Mouse (Mus musculus) R1 (cell line): ENCODE measurements around the gene Mrtfa.
A peak's percentile ranks its signal among the peaks of the same experiment; 100 is the strongest.

Experiments used
- DNase-seq: peaks from one replicate; pipeline ENCODE4 v3.0.0-alpha.2; 2018; ENCODE audit warnings: low read depth, low spot score

Gene Mrtfa

GRCm38 (mm10) chr15:81156453-81156852 is 34.1 kb downstream of the Mrtfa start:
- no peak for DNase-seq

DNA sequence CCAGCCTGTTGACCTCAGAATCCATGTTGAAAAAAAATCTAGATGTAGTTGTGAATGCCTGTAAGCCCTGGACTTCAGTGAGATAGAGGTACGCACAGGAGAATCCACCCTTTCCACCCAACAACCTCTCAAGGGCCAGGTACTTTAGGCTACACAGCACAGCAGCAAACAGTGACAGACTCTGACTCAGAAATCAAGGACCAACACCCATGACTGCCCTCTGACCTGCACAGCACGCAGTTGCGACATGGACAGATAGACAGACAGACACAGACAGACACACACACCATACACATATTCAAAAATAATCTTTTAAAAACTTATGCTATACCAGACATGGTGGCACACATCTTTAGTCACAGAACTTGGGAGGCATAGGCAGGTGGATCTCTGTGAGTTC is 34.7 kb downstream of the Mrtfa start:
- no peak for DNase-seq

DNA sequence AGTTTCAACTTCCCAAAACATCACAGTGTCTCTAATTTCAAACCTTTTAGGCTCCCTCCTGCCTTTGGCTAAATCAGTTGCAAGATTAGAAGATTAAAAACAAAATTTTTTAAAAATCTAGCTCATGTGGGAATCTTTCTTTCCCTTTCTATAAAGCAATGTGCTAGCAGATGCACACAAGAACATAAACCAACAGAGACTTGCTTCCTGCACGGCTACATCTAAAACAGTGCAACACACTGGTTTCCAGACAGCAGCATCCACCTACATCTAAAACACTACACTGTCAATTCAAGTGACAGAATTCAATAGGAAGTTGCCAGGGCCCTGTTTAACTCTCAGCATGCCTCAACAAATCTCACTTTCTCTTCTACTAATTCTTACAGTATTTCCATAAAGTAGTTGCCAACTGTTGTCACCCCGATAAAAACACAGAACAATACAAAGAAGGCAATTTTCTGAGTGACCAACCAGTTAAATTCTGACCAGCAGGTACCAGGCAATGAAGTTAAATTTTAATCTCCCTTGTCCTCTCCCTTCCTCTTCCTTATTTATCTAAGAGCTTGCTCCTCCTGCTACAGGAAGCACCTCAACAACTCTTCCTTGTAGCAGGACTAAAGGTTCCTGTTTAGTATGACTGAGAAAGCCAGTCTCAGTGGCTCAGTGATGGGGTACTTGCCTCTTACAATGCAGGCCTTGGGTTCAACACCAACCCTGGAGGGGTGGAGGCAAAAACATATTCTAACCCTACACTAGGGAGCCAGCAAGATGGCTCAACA is 35.5 kb downstream of the Mrtfa start:
- no peak for DNase-seq

DNA sequence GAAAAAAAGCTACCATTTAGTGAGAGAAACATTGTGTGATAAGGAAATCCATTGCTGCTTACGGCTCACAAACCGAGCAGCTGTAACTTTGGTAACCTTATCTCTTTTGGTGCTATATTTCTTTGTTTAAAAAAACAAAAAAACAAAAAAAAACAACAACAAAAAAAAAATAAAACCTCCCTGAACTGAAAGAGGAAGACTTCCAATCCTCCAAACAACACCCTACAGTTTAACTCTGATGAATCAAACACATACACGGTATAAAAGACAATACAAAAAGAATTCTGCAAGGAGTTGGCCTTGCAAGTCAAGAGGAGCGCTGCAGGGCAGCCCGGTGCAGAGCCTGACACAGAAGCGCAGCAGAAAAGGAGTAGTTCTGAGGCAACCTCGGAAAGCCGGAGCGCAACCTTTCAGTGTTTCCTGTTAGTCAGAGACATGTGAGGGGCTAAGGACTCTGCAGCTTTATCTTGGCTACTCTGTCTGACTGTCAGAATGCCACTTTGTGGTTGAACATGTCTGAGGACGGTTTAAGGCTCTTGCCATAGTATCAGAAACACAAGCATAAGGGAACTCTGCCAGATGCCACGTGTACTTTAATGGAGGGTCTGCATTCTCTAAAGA is 48.5 kb downstream of the Mrtfa start:
- DNase-seq: no peak

DNA sequence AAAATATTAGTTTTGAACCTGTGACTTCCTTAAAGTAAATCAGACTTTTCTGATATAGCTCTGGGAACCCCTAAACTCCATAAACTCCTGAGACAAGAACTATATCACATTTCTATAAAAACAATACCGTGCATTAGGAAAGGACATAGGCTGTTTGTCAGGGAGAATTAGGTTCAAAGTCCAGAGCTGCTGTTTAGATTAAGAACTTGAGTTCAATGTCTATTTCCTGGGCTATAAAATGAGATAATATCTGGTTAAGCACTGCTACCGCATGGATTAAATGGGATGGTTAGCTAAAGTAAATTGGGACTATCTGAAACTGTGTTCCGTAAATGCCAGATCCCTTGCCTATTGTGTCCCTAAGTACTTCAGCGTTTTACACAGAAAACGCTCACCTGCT is 50.6 kb downstream of the Mrtfa start:
- DNase-seq: no peak

GRCm38 (mm10) chr15:81137298-81137697 is 53.3 kb downstream of the Mrtfa start:
- DNase-seq: peak; percentile 70

DNA sequence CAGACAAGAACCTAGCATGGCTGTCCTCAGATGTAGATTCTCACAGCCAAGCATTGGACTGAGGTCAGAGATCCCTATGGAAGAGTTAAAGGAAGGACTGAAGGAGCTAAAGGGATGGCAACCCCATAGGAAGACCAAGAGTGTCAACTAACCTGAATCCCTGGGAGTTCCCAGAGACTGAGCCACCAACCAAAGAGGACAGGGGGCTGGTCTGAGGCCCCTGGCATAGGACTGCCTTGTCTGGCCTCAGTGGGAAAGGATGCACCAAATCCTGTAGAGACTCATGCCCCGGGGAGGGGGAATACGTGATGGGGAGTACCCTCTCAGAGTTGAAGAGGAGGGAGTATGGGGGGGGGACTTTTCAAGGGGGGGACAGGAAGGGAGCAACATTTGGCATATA is 56.8 kb downstream of the Mrtfa start:
- DNase-seq: no peak

GRCm38 (mm10) chr15:81131152-81131551 is 59.4 kb downstream of the Mrtfa start:
- DNase-seq: no peak

DNA sequence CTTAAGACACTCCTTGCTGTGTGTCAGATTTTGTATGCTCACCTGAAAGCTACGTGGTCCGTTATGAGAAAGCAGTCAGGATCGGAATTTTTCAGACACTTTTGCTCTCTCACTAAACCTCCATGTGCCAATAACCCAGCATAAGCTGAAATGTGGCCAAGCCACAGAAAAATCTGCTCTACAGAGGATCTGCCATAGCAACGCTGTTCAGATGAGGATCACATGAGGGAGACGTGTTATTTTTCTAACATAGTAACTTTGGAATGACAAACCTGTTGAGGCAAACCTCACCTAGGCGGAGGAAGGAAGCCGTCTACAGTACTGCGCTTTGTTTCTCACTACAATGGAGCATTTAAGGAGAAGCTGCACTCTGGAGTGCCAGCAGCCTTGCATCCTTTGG is 60.6 kb downstream of the Mrtfa start:
- DNase-seq: no peak

DNA sequence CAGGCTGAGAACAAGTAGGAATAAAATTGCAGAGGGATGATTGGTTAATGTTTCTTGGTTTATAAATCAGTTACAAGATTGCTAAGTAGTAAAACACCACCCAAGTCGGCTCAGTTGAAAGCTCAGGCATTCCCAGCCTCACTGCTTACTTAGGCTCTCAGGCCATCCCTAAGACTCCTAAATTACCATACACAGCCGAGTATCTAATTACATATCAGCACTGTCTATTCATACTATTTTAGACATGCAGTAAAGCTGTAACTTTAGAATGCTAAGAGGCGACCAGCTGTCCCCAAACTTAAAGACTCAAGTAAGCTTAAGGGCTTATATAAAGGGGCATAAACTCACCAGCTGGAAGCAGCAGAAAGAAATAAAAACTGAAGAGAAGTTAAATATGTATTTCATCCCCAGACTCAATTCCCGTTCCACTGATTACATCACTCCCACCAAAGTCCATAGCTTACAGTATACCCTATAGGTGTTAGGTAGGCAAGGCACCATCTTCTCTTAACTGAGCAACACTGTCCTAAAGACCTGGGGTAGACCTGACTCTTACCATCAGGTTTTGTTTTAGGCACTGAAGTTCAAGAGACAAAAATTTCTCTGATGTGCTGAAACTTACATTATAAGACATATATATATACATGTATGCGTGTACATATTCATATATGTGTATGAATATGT is 62.3 kb downstream of the Mrtfa start:
- DNase-seq: no peak

DNA sequence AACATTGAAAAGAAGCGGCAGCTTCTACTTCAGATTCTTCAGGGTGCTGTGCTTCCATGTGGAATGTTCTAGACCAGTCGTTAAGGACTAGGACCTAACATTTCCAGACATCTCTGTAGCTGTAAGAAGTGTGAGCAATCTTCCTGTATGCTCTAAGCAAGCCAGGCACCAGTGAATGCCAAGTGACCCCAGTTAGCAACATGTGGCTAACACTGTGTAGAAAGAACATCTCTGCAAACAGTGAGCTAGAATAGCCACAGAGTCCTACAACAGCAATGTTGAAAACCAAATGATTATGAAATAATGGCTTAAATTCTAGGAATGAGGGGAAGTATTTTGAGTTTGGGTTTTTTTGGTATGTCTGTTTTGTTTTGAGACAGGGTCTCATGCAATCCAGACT is 66.3 kb downstream of the Mrtfa start:
- no peak for DNase-seq

DNA sequence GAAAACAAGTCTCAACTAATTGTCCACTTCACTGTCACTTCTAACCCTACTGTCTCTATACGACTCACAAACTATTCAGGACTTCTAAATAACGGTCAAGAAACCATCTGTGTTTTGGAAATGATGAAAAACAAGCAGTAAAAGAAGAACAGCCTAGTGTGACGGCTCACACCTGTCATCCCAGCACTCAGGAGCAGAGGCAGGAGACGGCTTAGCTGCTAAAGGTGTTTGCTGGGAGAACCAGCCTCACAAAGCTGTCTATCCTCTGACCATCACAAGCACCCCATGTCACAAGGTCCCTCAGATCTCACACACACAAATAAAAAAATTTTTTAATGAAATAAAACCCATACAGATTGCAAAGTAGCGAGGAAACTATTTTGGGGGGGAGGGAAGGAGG is 67.4 kb downstream of the Mrtfa start:
- no peak for DNase-seq

DNA sequence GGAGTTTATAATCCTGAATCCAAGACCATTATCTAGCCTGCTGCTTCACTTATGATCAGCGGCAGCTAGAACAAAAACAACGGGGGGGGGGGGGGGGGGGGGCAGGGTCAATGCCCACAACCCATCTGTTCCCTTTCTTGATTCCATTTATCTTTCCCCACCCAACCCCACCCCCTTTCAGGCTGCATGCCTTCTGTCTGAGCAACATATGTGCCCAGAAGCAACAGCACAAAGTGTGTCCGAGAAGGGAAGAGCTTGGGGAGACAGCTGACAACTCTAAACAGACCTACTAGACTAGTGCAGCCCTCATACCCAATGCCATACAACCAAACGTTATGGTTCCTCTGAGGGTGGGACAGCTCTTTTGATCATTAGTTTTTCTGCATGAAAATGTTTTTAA is 68.0 kb downstream of the Mrtfa start:
- DNase-seq: no peak

GRCm38 (mm10) chr15:81122078-81122477 is 68.5 kb downstream of the Mrtfa start:
- DNase-seq: no peak

- no peak for DNase-seq
Observed at GRCm38 (mm10) chr15:81120946-81121345, 69.6 kb downstream of the Mrtfa start.

- DNase-seq: no peak
Observed at GRCm38 (mm10) chr15:81120140-81120539, 70.4 kb downstream of the Mrtfa start.

DNA sequence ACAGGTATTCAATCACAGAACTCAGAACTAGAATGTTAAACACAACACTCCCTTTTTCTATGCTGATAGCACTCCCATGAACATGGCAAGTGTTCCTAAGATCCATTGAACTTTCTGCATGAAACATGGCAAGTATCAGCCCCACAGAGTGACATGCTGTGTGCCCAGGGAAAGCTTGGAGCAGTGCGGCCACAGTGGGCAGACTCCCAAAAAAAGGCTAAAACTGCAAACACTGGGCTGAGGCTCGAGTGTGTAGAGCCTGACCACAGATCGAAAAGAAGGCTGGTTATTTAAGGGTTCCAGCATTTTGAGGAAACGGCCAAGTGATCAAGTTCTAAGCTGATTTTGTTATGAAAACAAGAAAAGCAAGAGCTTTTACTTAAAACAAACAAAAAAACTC is 72.3 kb downstream of the Mrtfa start:
- DNase-seq: no peak

DNA sequence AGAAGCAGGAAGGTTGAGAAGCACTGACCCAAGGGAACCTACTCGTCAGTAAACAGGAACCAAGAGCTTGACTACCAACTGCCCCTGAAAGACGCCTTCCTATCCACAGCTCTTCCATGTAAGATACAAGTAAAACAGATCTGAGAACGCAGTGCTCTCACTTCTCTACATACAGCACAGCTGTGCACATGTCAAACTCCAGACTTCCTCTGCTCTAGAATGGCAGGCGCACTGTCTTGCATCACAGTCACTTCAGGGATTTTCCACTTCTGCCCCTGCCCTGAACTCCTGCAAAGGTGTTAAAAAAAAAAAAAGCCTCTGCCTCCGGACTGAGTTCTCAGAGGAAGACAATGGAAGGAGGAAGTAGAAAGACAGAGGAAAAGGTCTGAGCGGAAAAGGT is 78.0 kb downstream of the Mrtfa start:
- DNase-seq: no peak

DNA sequence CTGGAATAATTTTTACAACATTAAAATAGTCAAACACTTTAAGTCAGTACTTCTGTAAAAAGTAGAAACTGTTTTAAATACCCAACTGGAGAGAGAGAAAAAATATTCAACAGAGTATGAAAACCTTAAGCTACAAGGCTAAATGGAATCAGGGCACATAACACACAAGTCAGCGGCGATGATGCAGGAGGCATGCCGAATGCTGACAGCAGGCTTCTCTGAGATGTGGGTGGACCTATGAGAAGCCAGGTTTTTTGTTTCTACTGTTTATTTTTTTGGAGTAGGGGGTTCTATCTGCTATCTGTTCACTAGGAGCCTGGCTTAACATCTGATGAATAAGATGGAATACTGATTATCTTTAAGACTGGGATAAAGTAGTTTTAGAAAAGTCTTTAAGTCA is 80.2 kb downstream of the Mrtfa start:
- no peak for DNase-seq

GRCm38 (mm10) chr15:81105962-81106361 is 84.6 kb downstream of the Mrtfa start:
- DNase-seq: no peak

GRCm38 (mm10) chr15:81104585-81105259 is 85.8 kb downstream of the Mrtfa start:
- peak; percentile 75 for DNase-seq

DNA sequence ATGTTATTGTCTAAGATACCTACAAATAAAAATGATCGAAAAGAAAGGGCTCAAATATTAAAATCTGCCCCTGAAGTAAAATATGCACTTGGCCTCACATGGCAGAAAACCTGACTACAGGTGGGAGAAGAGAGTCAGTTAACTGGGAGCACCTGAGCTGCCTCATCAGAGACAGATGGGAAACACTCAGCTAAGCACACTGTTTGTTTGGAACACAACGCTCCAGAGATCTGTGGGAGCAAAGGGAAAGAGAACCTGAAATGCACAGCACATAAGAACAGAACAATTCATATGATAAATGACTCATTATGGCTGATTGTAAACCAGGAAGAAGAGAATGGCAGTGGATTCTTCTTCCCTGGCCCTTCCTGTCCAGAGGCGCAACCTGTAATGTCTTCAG is 87.1 kb downstream of the Mrtfa start:
- DNase-seq: peak; percentile 37
